Mouse (Mus musculus): ENCODE measurements at regions not wholly inside any gene's neighbourhood (a gene's known extent, or its start where the extent isn't known, plus 50 kb on each side); places are given as distances from the start of the nearest gene placed in this dataset.

GRCm38 (mm10) chr19:14777709-14778108, 179.9 kb upstream of the Tle4 start:
- DNase-seq = no peak

GRCm38 (mm10) chr19:14777198-14777597, 179.3 kb upstream of the Tle4 start:
- no peak for DNase-seq

- no peak for DNase-seq
Measured at GRCm38 (mm10) chr19:14776791-14777190, 178.9 kb upstream of the Tle4 start.

GRCm38 (mm10) chr19:14772794-14773193, 174.9 kb upstream of the Tle4 start:
- DNase-seq = no peak

GRCm38 (mm10) chr19:14752646-14753045, 154.8 kb upstream of the Tle4 start:
- no peak for DNase-seq

- no peak for DNase-seq
Measured at GRCm38 (mm10) chr19:14742361-14742760, 144.5 kb upstream of the Tle4 start.

- DNase-seq = no peak
Measured at GRCm38 (mm10) chr19:14740936-14741335, 143.1 kb upstream of the Tle4 start.

GRCm38 (mm10) chr19:14740139-14740538, 142.3 kb upstream of the Tle4 start:
- DNase-seq = no peak

- DNase-seq = no peak
Measured at GRCm38 (mm10) chr19:14736514-14736913, 138.7 kb upstream of the Tle4 start.

- no peak for DNase-seq
Measured at GRCm38 (mm10) chr19:14725329-14725728, 127.5 kb upstream of the Tle4 start.

GRCm38 (mm10) chr19:14724637-14725036, 126.8 kb upstream of the Tle4 start:
- DNase-seq = no peak

- DNase-seq = no peak
Measured at GRCm38 (mm10) chr19:14705791-14706190, 107.9 kb upstream of the Tle4 start.

- DNase-seq = no peak
Measured at GRCm38 (mm10) chr19:14701116-14701515, 103.3 kb upstream of the Tle4 start.

- no peak for DNase-seq
Measured at GRCm38 (mm10) chr19:14695369-14695768, 97.5 kb upstream of the Tle4 start.

- DNase-seq = peak; percentile 31
Measured at GRCm38 (mm10) chr19:14692183-14692582, 94.3 kb upstream of the Tle4 start.

GRCm38 (mm10) chr19:14685628-14686027, 87.8 kb upstream of the Tle4 start:
- DNase-seq = no peak

GRCm38 (mm10) chr19:14684669-14685068, 86.8 kb upstream of the Tle4 start:
- DNase-seq = no peak

GRCm38 (mm10) chr19:14681306-14681705, 83.5 kb upstream of the Tle4 start:
- DNase-seq = no peak

- no peak for DNase-seq
Measured at GRCm38 (mm10) chr19:14679776-14680175, 81.9 kb upstream of the Tle4 start.

- DNase-seq = no peak
Measured at GRCm38 (mm10) chr19:14678584-14678983, 80.7 kb upstream of the Tle4 start.

- no peak for DNase-seq
Measured at GRCm38 (mm10) chr19:14676929-14677328, 79.1 kb upstream of the Tle4 start.

- no peak for DNase-seq
Measured at GRCm38 (mm10) chr19:14670821-14671104, 72.9 kb upstream of the Tle4 start.

GRCm38 (mm10) chr19:14670078-14670820, 72.4 kb upstream of the Tle4 start:
- DNase-seq = no peak

- no peak for DNase-seq
Measured at GRCm38 (mm10) chr19:14668512-14669181, 70.8 kb upstream of the Tle4 start.

Data from adrenal gland, postnatal 10 days (tissue).